Mouse (Mus musculus): ENCODE results near the gene Slc25a43. TPM values are rescaled to one million over a fixed set of nuclear protein-coding genes. Genes with fewer than 3 reads are reported as not detected.

Gene Slc25a43
- 1 to 10 TPM; 1.3 to 2.0 TPM for total RNA-seq (2021)
- long read RNA-seq, experiment 1, partial matches to known transcripts, result 0 of 1 reads
- long read RNA-seq, experiment 1, other reads (novel, unspliced or antisense), result 0 of 1 reads
- long read RNA-seq, experiment 2, partial matches to known transcripts, result 0 of 1 reads
- long read RNA-seq, experiment 2, other reads (novel, unspliced or antisense), result 0 of 1 reads

- DNase-seq, result peak; percentile 43
Observed at GRCm38 (mm10) chrX:36743503-36744101, at the start of gene Slc25a43. Gene Slc25a43 (plus strand): TSS chrX:36743659.

GRCm38 (mm10) chrX:36740124-36740951 lies 3.1 kb upstream of the Slc25a43 start:
- DNase-seq, result no peak

DNA sequence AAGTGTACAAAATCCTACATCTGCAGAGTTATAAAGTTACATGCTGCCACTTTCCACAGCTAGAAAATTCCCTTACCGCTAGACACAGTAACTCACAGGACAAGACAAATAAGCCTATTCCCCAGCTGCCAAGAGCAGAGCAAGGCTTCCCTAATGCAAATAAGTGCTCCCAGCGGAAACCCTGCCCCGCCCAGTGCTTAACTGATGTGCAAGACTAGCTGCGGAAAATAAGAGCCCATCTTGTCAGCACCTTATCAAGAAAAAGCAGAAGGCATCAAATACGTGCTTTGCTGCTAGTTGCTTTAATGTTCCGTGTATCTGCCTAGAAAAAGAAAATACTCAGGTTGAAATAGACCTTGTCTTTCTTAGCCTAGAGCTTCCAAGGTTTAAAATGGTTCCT lies 2.2 kb upstream of the Slc25a43 start:
- DNase-seq, result no peak

DNA sequence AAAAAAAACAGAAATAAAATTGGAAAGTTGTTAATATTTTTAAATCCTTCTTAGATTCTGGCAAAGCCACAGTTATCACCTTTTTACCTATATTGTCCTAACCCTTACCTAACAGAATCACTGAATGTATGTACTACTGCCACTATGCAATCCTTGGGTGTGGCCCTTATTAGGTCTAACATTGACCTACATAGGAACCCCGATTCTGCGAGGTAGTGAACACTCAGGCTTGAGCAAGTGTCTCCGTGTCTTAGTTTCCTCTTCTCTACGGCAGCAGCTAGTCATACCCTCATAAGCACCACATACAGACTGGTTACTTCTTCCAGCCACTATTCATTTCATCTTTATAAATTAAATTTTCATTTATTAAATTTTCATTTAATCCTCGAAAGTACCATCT lies 715 bp upstream of the Slc25a43 start:
- DNase-seq, result no peak

GRCm38 (mm10) chrX:36744735-36745134 lies 1.3 kb downstream of the Slc25a43 start:
- peak; percentile 41 for DNase-seq

GRCm38 (mm10) chrX:36745333-36745732 lies 1.9 kb downstream of the Slc25a43 start:
- no peak for DNase-seq

GRCm38 (mm10) chrX:36746789-36747188 lies 3.3 kb downstream of the Slc25a43 start:
- DNase-seq, result no peak

- DNase-seq, result no peak
Observed at GRCm38 (mm10) chrX:36748573-36748972, 5.1 kb downstream of the Slc25a43 start.

DNA sequence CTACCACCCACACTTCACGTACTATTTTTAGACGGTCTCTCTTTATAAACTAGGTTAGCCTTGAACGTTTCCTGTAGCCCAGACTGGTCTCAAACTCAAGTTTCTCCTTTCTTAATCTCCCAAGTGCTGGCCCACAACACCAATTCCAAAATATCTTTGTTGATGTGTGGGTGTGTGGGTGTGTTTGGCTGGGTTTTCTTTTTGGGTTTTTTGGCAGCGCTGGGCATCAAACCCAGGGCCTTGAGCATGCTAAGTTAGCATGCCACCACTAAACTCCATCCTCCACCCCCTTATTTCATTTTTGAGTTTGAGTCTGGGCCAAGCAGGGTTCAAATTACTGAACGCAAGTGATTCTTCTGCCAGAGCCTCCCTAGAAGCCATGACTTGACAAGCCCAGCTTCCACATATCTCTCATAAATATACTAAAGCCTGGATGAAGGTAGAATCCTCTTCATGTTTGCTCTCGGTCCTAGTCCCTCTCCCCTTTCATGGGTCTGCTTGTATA lies 5.9 kb downstream of the Slc25a43 start:
- DNase-seq, result no peak

- DNase-seq, result no peak
Observed at GRCm38 (mm10) chrX:36750591-36750990, 7.1 kb downstream of the Slc25a43 start.

DNA sequence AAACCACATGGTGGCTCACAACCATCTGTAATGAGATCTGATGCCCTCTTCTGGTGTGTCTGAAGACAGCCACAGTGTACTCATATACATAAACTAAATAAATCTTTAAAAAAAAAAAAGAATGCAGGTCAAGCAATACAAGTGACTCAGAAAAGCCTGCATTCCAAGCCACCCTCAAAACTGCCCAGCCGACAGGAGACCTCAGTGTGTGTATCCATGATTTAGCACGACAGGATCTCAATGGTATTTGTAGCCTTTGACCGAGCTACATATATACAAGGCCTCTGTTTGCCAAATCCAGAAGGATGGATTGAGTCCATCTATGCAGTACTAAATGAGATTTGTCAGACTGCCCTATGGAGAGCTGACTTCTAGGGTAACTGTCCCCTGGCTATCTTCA lies 9.1 kb downstream of the Slc25a43 start:
- DNase-seq, result no peak

- no peak for DNase-seq
Observed at GRCm38 (mm10) chrX:36757796-36758472, 14.5 kb downstream of the Slc25a43 start.

- DNase-seq, result no peak
Observed at GRCm38 (mm10) chrX:36758566-36758965, 15.1 kb downstream of the Slc25a43 start.

- DNase-seq, result peak; percentile 40
Observed at GRCm38 (mm10) chrX:36760946-36761635, 17.6 kb downstream of the Slc25a43 start.

DNA sequence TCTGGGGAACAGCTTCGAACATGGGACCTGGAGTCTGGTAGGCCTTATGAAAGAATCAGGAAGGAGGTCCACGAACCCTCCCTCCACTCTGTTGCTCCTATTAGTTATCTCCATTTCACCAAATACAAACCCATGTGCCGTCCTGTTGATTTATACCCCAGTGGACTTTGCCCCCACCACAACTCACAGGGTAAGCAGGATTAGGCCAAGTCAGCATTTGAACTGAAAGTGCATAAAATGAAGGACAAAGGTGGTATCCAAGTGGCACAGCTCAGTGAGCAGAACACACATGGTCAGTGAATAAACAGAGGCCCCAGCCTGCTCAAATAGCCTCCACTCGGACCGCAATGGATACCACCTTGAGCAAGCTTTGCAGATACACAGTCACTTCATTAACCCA lies 18.8 kb downstream of the Slc25a43 start:
- no peak for DNase-seq

GRCm38 (mm10) chrX:36762894-36763293 lies 19.4 kb downstream of the Slc25a43 start:
- no peak for DNase-seq

DNA sequence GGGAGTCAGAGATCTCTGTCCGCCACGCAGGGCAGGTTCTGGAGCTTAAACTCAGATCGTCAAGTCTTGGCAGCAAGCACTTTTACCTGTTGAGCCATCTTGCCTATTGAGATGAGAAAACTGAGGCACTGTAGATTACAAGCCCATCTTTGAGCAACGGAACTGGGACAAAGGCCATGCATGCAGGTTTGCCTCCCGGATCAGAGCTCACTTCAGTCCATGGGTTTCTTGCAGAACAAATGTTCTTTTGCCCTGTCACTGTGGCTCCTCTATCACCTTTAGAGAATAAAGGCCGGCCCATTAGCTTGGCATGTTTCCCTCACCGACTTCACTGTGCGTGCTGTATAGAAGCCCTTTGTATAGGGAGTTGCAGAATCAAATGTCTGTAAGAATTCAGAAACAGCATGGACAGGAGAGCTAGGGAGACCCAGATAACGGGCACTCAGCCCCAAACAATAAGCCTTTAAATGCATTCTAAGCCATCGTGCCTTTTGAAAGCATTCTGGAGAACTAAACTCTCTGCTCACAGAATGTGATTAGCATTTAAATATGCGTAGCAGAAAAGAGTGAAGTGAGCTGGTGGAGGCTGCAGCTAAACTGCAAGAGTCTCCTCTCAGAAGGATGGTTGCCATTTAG lies 20.0 kb downstream of the Slc25a43 start:
- DNase-seq, result no peak

GRCm38 (mm10) chrX:36763934-36764317 lies 20.5 kb downstream of the Slc25a43 start:
- no peak for DNase-seq

DNA sequence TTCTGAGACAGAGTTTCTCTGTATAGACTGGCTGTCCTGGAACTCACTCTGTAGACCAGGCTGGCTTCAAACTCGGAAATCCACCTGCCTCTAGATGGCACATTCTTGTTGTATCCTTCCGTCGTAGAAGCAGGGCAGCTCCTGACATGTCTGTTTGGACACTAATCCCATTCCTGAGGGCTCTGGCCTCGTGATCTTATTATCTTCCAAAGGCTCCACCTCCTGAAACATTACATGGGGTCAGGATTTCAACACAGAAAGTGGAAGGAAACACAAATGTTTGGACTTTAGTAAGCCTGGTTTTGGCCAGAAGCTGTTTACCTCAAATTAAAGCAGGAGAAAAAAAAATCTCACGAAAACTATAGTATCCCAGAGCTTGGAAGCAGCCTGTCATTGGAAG lies 23.9 kb downstream of the Slc25a43 start:
- no peak for DNase-seq

DNA sequence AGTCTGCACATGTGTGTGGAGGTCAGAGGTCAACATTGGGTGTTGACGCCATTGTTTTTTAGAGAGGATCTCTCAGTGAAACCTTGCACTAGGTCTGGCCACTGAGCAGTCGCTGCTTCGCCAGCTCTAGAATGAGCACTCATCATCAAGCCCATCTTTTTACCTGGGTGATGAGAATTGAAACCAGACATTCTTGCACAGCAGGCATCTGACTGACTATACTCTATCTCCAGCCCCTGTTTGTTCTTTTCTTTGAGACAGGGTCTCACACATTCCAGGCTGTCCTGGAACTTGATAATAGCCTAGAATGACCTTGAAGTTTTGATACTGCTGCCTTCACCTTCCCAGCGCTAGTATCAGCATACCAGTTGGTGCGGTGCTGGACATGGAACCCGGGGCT lies 29.1 kb downstream of the Slc25a43 start:
- DNase-seq, result no peak

DNA sequence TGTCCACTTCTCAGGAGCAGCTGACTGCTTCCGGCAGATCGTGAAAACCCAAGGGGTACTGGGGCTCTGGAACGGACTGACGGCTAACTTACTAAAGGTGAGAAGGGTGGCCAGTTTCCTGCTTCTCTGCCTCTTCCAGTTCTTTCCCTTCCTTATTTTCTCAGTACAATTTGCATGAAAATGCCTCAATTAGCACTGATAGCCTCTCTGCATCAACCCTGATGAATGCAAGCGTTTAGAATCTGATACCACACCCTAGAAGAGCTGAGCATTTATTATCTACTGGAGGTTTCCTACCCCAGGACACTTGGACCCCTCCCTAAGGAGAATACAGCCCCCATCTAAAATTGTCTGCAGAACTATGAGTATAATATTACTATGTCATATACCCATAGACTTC lies 32.1 kb downstream of the Slc25a43 start:
- DNase-seq, result no peak

GRCm38 (mm10) chrX:36777694-36778093 lies 34.2 kb downstream of the Slc25a43 start:
- DNase-seq, result no peak

All from adrenal gland, postnatal 10 days (tissue).